Mouse (Mus musculus) forebrain, postnatal 0 days (tissue): ENCODE results near the gene Rbms2. TPM values are rescaled to one million over a fixed set of nuclear protein-coding genes. Genes with fewer than 3 reads are reported as not detected.

ENCODE experiments used
- ATAC-seq: fragments of 200-750 bp; cut with Nextera tagmentation; 2 replicates; pipeline ENCODE4 v1.8.0; 2017; ENCODE audit warnings: mild to moderate bottlenecking, moderate library complexity
- DNase-seq: peaks from one replicate; pipeline ENCODE4 v3.0.0-alpha.2; 2015
- H3K27ac ChIP-seq: fragments of 300-500 bp; sonication (generic); 2 replicates; pipeline ENCODE4 v1.5.1; 2014; ENCODE audit warnings: low read depth, mild to moderate bottlenecking, antibody characterized with exemption, low read length, moderate library complexity, mixed read lengths
- H3K27me3 ChIP-seq: fragments of 300-500 bp; sonication (generic); 2 replicates; pipeline ENCODE4 v1.6.1; 2014; ENCODE audit warnings: mild to moderate bottlenecking, low read length, mixed read lengths; ENCODE audit not compliant: insufficient read depth
- H3K36me3 ChIP-seq: fragments of 300-500 bp; sonication (generic); 2 replicates; pipeline ENCODE4 v1.6.1; 2014; ENCODE audit warnings: mild to moderate bottlenecking, moderate library complexity; ENCODE audit not compliant: insufficient read depth
- H3K4me1 ChIP-seq: fragments of 300-500 bp; sonication (generic); 2 replicates; pipeline ENCODE4 v1.6.1; 2014; ENCODE audit warnings: antibody characterized with exemption; ENCODE audit not compliant: insufficient read depth
- H3K4me2 ChIP-seq: fragments of 300-500 bp; sonication (generic); 2 replicates; pipeline ENCODE4 v1.6.1; 2014; ENCODE audit warnings: low read depth, mild to moderate bottlenecking, moderate library complexity
- H3K4me3 ChIP-seq: fragments of 300-500 bp; sonication (generic); 2 replicates; pipeline ENCODE4 v1.5.1; 2014; ENCODE audit warnings: low read depth, low read length, mixed read lengths
- H3K9ac ChIP-seq: fragments of 300-500 bp; sonication (generic); 2 replicates; pipeline ENCODE4 v1.6.1; 2014; ENCODE audit warnings: mild to moderate bottlenecking
- H3K9me3 ChIP-seq: fragments of 300-500 bp; sonication (generic); 2 replicates; pipeline ENCODE4 v1.6.1; 2016; ENCODE audit warnings: low read length
- CTCF ChIP-seq: sonication (generic); IDR thresholded peaks from 2 replicates; pipeline ENCODE4 v1.5.1; 2016; ENCODE audit warnings: antibody characterized with exemption, control low read depth, low read depth
- WGBS: fragments of 180-500 bp; shearing (Covaris S2); extraction: QIAGEN DNeasy Blood & Tissue Kit; methylation state at CpG from one replicate; pipeline ENCODE4 v1.1.7; 2014; 5-methylcytosine and 5-hydroxymethylcytosine counted together
- polyA plus RNA-seq: library from polyadenylated mRNA; unstranded; fragments of >200 nt; fragmentation: Nextera tagmentation; extraction: Ambion mirVana; gene quantifications from 2 replicates; pipeline ENCODE4 v1.2.1, GENCODE M21; 2015
- total RNA-seq: library from RNA; depleted of rRNA; stranded (reverse); fragments of >200 nt; gene quantifications from 2 replicates; pipeline ENCODE4 v1.2.3, GENCODE M21; 2014

The Rbms2 gene
- total and polyA plus RNA-seq, 2 experiments from 2014 or later = 5.6 to 9.9 TPM

DNA sequence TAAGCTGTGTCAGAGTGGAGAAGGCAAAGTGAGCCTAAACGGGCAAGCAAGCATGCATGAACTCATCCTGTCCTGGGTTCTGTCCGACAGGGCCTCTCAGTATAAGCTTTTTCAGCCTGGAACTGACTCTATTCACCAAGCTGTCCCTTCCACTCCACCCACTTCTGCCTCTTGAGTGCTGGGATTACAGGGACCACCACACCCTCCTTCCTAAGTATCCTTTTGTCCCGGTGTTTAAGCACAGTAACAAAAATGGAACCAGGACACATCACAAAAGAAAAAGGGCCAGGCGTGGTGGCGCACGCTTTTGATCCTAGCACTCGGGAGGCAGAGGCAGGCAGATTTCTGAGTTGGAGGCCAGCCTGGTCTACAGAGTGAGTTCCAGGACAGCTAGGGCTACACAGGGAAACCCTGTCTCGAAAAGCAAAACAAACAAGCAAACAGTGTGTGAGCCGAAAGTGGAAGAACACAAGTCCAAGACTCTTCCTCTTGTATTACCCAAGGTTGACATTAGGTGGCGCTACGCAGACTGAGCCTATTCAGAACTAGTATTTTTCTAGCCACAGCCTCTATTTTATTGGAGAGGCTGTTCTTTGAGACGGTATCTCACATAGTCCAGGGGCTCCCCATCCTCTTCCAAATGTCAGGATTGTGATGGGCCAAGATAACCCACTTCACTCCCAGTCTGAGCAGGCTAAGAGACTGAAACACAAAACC is 39.7 kb downstream of the Rbms2 start:
- no peak overlapping the region for H3K4me3 ChIP-seq
- TF ChIP-seq CTCF = peak; percentile 72
- ATAC-seq = no peak
- no peaks in the 10 kb centered on the region for H3K4me1 ChIP-seq
- H3K9ac ChIP-seq = no peak overlapping the region
- DNase-seq = peak; percentile 69
- no peak overlapping the region for H3K4me2 ChIP-seq
- no peaks in the 10 kb centered on the region for H3K27me3 ChIP-seq
- no peaks in the 10 kb centered on the region for H3K9me3 ChIP-seq
- H3K27ac ChIP-seq = no peak overlapping the region
- no peaks in the 10 kb centered on the region for H3K36me3 ChIP-seq
- WGBS = 73% methylated on average over 12 of the region's 12 CpGs

DNA sequence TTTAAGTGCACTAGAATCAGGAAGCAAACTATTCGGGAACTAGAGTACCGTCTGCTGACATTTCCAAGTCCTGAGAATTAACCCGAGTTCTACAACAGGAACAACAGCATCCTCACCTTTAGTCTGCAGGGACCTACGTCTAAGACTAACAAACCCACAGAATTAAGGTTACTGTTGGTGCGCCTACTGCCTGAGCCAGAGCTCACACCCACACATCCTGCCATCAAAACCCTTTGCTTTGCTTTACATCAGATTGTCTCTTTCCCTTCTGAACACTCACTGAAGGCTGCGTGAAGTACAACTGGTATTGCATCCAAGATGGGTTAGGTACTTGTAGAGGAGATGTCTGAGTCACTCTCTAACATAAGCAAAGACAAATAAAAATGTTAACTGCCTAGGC is 44.7 kb downstream of the Rbms2 start:
- Histone ChIP-seq H3K4me1 (no peaks in the 10 kb centered on the region), H3K9ac (no peak overlapping the region), H3K36me3 (peaks cover 4% of the 10 kb centered on the region; the same call in 1 of the 2 replicates), H3K4me3 (no peak overlapping the region), H3K27me3 (no peaks in the 10 kb centered on the region), H3K27ac (no peak overlapping the region), H3K4me2 (no peak overlapping the region), H3K9me3 (no peaks in the 10 kb centered on the region)
- WGBS = 91% methylated on average over 6 of the region's 6 CpGs
- TF ChIP-seq CTCF = no peak
- ATAC-seq = no peak
- no peak for DNase-seq

DNA sequence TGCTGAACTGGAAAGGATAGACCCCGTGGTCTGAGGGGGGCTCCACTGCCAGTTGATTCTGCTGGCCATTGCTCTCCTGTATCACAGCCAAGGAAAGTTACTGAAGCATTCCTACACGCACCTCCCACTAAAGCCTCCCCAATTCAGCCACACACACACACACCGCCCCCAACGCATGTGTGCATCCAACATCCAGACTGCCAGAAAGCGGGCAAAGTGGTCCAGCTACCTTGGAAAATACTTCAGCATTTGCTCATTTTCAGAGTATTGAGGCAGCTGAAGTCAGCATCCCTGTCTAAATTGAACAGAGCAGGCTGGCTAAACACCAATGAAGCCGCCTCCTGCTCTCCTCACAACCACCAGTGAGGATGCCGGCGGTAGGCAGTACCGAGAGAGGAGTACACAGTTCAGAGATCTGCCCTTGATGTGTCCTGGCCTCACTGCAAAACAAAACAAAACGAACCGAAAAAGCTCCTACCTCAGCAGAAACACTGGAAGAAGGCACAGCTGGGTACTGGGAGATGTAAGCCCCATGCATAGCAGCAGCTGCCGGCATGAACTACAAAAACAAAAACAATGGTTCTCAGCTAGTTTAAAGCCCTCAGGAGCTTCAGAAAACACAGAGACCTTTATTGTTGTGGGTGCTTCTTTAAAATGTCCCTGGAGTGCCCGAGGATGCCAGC is 46.3 kb downstream of the Rbms2 start:
- H3K9me3 ChIP-seq = no peaks in the 10 kb centered on the region
- no peaks in the 10 kb centered on the region for H3K27me3 ChIP-seq
- no peak for TF ChIP-seq CTCF
- H3K4me2 ChIP-seq = no peak overlapping the region
- DNase-seq (no peak), ATAC-seq (peak; percentile 43; the same call in 1 of the 2 replicates)
- H3K27ac ChIP-seq = no peak overlapping the region
- H3K4me3 ChIP-seq = no peak overlapping the region
- H3K36me3 ChIP-seq = peaks cover 12% of the 10 kb centered on the region
- H3K9ac ChIP-seq = peak overlapping the region; percentile 18; the same call in 1 of the 2 replicates
- WGBS = 38% methylated on average over 13 of the region's 13 CpGs
- no peaks in the 10 kb centered on the region for H3K4me1 ChIP-seq

DNA sequence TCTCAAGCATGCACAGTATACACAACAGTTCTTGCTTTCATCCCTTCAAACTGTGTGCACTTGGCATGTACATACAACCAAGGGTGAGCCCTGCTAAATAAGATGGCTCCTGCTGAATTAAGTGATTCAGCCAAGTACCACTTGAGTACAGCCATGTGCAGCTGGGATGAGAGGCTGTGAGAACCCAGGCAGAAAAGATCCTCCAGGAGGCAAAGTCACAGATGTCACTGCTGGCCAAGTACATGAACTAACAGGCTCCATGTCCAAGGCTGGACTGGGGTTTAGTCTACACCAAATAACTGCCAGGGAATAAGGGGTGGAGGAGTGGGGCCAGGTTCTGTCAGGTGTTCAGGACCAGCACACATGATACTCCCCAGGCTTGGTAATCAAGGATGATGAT is 48.3 kb downstream of the Rbms2 start:
- H3K27me3 ChIP-seq = no peaks in the 10 kb centered on the region
- H3K36me3 ChIP-seq = peaks cover 27% of the 10 kb centered on the region
- H3K4me3 ChIP-seq = no peak overlapping the region
- no peak for DNase-seq
- ATAC-seq = no peak
- TF ChIP-seq CTCF = no peak
- H3K9ac ChIP-seq = no peak overlapping the region
- no peak overlapping the region for H3K27ac ChIP-seq
- no peaks in the 10 kb centered on the region for H3K9me3 ChIP-seq
- no peak overlapping the region for H3K4me2 ChIP-seq
- no peaks in the 10 kb centered on the region for H3K4me1 ChIP-seq

DNA sequence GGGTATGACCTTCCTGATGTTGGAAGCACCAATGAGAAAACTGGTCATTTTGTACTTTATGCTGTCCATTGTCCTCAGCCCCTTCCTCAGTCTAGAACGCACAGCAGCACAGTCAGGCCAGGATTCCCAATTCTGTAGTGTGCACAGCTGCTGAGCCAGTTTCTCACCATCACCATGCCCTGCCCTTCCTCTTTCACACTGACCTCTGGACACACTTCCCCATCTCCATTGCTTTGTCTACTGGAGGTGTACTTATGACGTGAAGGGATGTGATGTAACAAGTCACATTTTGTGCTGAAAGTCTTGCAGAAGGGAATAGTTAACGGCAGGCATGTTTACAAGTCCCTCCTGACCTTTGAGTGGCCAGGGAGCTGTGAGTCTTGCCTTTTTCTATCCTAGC is 48.8 kb downstream of the Rbms2 start:
- no peaks in the 10 kb centered on the region for H3K4me1 ChIP-seq
- H3K36me3 ChIP-seq = peaks cover 32% of the 10 kb centered on the region
- H3K27ac ChIP-seq = no peak overlapping the region
- WGBS = 76% methylated on average over 3 of the region's 3 CpGs
- H3K9ac ChIP-seq = no peak overlapping the region
- H3K4me3 ChIP-seq = no peak overlapping the region
- H3K4me2 ChIP-seq = no peak overlapping the region
- ATAC-seq = no peak
- no peaks in the 10 kb centered on the region for H3K27me3 ChIP-seq
- no peak for DNase-seq
- no peak for TF ChIP-seq CTCF
- no peaks in the 10 kb centered on the region for H3K9me3 ChIP-seq

DNA sequence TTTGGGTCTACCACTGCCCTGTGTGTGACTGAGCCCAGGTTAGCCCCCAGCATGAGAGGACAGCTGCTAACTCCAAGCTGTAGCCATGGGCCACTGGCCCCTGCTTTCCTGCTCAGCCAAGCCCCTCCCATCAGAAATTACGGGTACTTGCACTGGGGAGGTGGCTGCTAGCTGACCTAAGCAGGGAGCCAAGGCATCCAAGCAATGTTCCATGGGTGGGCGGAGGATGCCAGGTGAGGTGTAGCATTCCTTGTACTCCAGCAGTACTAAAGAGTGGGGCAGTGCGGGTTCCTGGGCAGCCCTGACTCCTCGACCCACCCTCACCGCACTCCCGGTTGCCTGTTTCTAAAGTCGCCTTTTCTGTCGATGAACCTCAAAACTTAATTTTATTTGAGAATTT is 52.0 kb downstream of the Rbms2 start:
- ATAC-seq = no peak
- WGBS = 86% methylated on average over 8 of the region's 8 CpGs
- Histone ChIP-seq H3K27me3 (no peaks in the 10 kb centered on the region), H3K4me2 (no peak overlapping the region), H3K9ac (no peak overlapping the region), H3K4me3 (no peak overlapping the region), H3K4me1 (no peaks in the 10 kb centered on the region), H3K36me3 (peaks cover 63% of the 10 kb centered on the region), H3K9me3 (no peaks in the 10 kb centered on the region), H3K27ac (no peak overlapping the region)
- DNase-seq = no peak
- TF ChIP-seq CTCF = no peak

DNA sequence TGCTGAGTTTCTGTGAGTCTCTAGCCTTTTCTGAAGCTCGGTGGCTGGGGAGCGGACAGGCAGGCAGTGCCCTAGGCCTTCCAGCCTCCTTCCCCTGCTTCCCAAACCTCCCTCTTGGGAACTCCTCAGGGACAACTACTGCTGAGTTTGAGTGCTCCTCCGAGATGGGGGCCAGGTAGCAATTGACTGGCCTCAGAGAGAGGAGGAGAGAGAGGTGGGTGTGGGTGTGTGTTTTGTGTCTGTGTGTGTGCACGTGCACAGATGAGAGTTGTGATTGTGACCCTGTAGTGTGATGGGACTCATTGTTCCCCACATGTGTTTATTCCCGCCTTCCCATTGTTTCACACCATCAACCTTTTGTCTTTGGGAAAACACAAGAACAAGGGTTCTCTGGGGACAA is 52.6 kb downstream of the Rbms2 start:
- Histone ChIP-seq H3K9me3 (no peaks in the 10 kb centered on the region), H3K4me1 (no peaks in the 10 kb centered on the region), H3K4me2 (no peak overlapping the region), H3K27me3 (no peaks in the 10 kb centered on the region), H3K9ac (no peak overlapping the region), H3K4me3 (no peak overlapping the region), H3K36me3 (peaks cover 70% of the 10 kb centered on the region), H3K27ac (no peak overlapping the region)
- ATAC-seq (no peak), DNase-seq (no peak)
- TF ChIP-seq CTCF = no peak
- WGBS = 69% methylated on average over 5 of the region's 5 CpGs
